Mouse (Mus musculus): Measurements from ENCODE around the gene Zkscan5.

- TF ChIP-seq CTCF (IDR thresholded peaks at IDR 0.05; ENCODE audit: low read depth) = peak; percentile 62
- no peak for TF ChIP-seq EP300 (IDR thresholded peaks at IDR 0.05; ENCODE audit: low read depth)
Measured at GRCm38 (mm10) chr5:145214679-145215078, 10.3 kb downstream of the Zkscan5 start.
